Mouse (Mus musculus): ENCODE results near the gene Cdc42.

The Cdc42 gene

GRCm38 (mm10) chr4:137357517-137358254, at the start of gene Cdc42:
Cdc42 (minus strand) TSS chr4:137357720.
- in situ Hi-C loops (cut with MboI, MseI): no loop called here

- in situ Hi-C loops (cut with MboI, MseI): loop anchor here (25.0 kb wide), 1 partner anchor 318 kb away; no protein-coding TSS in a partner anchor
Measured at GRCm38 (mm10) chr4:137405571-137405970, 48.1 kb upstream of the Cdc42 start.

DNA sequence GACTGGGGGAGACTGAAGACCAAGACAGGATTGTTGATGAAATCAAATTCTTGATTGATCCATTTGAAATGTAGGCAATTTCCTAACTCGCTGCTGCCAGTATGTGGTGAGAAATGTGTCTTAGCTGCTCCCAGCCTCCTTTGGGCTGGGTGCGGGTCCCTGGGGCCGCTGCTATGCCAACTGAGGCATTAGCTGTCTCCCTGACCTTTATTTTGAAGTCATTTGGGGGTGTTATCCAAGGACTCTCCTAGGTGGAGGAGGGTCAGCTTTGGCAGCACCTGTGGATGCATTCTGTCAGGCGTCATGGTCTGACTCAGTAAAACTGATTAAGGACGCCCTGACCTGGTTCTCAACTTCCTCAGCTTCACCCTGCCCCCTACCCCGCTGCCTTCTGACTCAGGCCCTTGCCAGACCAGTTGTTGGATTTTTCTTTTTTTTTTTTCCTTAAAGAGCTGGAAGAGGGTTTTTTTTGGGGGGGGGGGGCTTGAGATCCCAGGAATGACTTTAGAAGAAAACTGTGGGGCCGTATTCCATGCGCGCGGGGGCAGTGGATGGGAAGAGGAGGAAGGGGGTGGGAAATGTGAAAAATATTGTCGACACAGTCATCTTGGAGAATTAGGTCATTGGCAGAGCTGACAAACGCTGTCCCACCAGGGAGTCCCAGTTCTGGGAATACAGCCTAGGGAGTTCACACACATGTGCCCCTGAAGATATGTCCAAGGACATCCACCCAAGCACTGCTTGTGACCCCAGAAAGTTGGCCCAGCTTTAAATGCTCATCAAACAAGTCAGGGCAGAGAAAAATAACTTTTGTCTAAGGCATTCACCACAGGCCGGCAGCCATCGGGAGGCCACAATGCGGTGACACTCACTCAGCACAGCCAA, 39.4 kb upstream of the Cdc42 start:
- in situ Hi-C loops (cut with MboI, MseI): loop anchor here (5.0 kb wide), 1 partner anchor 85 kb away; no protein-coding TSS in a partner anchor

GRCm38 (mm10) chr4:137393378-137394135, 36.0 kb upstream of the Cdc42 start:
- in situ Hi-C loops (cut with MboI, MseI): no loop called here

DNA sequence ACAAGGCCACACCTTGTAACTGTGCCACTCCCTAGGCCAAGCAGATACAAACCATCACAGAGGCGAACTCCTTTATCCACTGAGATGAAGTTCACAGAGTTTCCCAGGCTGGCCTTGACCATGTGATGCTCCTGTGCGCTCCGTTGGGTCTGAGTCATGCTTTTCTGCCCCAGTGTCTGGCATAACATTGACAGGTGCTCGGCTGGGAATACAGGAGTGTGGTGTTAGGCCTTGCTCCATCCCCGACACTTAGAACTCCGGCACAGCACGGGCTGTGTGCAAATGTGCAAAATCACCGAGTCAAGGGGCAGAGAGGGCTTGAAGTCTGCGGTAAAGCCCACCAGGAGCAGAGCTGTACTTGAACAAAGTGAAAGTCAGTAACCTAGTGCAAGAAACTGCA, 35.4 kb upstream of the Cdc42 start:
- in situ Hi-C loops (cut with MboI, MseI): no loop called here

GRCm38 (mm10) chr4:137391287-137391686, 33.8 kb upstream of the Cdc42 start:
- in situ Hi-C loops (cut with MboI, MseI): no loop called here

DNA sequence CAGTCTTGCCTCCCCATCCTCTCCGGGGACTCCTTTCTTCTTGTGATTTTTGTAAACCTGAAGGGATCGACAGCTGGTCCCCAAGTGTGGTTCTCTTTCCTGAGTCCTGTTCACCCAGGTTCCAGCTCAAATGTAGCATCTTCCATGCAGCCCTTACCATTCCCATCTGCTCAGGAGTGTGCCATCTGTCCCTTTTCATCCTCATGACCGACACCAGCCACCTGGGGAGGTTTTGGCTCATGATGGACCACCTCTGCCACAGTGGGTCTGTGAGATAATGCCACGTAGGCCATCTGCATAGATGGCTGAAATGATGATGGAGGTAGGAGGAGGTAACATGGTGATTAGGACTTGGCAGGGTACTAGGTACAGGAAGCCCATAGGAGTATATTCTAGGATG, 32.7 kb upstream of the Cdc42 start:
- in situ Hi-C loops (cut with MboI, MseI): no loop called here

- in situ Hi-C loops (cut with MboI, MseI): no loop called here
Measured at GRCm38 (mm10) chr4:137388983-137389382, 31.5 kb upstream of the Cdc42 start.

DNA sequence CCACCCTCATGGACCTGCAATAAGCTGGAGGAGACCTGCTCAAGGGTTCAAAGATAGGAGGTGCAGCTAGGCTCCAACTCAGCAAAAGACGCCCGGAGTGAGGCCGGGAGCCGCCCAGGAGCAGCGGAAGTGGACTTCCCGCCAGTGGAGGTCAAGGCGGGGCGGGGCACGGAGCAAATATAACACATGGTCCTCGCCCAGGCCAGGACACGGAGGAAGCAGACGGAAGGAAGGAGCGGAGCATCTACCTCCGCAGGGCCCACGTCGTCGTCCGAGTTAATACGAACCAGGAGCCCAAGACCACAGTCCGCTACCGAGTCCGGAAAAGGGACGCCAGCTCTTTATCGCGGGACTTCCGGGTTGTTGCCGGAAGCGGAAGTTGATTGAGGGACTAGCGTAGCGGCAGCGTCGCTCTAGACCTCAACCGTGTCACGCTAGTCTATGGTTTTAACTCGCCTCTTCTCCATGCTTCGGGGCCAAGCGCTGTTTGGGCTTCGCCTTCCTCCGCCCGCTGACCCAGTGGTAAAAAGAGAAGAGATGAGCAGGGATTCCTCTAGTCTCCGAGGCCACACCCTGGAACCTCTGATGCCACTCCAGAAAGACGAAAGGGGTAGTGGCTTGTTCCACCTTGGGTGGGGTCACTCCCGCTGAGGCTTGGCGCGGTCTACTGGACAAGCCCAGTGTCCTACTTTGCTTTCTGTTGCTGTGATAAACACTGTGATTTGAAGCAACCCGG, 30.7 kb upstream of the Cdc42 start:
- in situ Hi-C loops (cut with MboI, MseI): no loop called here

GRCm38 (mm10) chr4:137387482-137388058, 30.1 kb upstream of the Cdc42 start:
- in situ Hi-C loops (cut with MboI, MseI): no loop called here

DNA sequence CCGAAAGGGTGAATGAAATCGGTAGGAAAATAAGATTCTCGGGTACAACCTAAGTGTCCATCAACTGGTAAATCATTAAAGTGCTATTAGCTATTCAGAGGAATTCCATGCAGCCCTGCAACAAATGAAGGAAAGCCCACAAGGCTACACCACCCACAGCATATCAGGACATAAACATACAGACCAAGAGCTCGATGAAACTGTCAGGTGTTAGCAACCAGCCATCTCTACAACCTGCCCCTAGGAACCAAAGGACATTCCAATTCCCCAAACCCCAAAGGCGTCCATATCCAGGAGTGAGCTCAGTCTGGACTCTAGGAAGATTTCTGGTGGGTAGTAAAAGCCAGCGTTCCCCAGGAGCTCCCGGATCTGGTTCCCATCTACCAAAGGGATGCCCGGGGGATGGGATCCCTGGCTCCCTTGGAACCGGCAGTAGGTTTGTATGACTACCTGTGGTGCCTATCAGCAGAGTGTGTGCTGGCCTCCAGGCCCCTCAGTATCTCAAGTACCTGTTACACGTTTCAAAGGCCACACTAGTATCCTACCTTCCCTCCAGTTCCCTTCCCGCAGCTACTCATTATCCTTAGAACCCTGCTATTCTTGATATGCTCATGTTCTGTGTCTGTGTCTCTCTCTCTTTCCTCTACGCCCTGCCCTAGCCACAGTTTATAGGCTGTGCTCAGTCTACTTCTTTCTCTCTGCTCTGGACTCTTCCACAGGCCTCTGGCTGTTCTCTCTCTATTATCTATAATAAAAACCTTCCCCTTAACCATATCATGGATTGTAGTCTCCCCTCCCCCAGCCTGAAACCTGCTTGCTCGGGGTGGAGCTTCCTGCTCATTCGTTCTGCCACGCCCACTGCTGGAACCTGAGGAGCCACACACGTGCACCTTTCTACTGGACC, 23.4 kb upstream of the Cdc42 start:
- in situ Hi-C loops (cut with MboI, MseI): no loop called here

- in situ Hi-C loops (cut with MboI, MseI): no loop called here
Measured at GRCm38 (mm10) chr4:137379713-137380255, 22.3 kb upstream of the Cdc42 start.

- in situ Hi-C loops (cut with MboI, MseI): no loop called here
Measured at GRCm38 (mm10) chr4:137379085-137379484, 21.6 kb upstream of the Cdc42 start.

DNA sequence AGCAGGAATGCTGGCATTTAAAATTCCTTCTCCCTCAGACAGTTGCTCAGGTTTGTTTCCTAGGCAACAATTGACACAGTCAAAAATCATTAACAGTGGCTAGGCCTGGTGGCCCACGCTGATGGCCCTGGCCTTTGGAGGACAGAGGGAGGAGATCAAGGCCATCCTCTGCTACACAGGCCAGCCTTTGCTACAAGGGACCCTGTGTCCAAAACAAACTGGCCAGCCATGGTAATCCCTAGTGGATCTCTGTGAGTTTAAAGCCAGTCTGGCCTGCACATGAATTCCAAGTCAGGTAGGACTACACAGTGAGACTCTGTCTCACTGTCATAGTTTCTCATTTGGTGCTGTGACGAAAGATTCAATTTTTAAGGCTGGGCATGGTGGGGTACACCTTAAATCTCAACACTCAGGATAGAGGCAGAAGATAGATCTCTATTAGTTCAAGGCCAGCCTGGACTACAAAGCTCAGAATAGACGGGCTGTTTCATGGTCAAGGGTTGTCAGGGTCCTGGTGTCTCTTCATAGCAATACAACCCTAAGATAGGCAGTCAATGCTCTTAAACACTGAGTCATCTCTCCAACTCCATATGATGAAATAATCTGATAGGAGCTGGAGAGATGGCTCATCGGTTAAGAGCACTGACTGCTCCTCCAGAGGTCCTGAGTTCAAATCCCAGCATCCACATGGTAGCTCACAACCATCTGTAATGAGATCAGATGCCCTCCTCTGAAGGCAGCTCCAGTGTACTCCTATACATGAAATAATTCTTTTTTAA, 20.2 kb upstream of the Cdc42 start:
- in situ Hi-C loops (cut with MboI, MseI): no loop called here

DNA sequence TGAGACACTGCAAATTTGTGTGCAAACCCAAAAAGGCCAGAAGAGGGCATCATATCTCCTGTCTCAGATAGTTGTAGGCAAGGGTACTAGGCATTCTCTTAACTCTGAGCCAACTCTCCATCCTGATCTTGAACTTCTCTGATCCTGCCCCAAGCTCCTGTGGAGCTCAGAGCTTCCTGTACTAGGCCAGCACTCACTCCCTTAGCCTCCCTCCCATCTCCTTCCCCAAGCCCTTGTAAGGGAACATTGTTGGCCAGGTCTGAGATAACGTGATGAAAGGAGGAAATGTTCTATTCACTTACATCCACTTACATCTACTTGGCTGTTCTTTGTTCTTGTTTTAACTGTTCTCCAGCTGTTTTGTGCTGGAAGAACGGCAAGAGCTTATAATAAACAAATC, 19.3 kb upstream of the Cdc42 start:
- in situ Hi-C loops (cut with MboI, MseI): no loop called here

DNA sequence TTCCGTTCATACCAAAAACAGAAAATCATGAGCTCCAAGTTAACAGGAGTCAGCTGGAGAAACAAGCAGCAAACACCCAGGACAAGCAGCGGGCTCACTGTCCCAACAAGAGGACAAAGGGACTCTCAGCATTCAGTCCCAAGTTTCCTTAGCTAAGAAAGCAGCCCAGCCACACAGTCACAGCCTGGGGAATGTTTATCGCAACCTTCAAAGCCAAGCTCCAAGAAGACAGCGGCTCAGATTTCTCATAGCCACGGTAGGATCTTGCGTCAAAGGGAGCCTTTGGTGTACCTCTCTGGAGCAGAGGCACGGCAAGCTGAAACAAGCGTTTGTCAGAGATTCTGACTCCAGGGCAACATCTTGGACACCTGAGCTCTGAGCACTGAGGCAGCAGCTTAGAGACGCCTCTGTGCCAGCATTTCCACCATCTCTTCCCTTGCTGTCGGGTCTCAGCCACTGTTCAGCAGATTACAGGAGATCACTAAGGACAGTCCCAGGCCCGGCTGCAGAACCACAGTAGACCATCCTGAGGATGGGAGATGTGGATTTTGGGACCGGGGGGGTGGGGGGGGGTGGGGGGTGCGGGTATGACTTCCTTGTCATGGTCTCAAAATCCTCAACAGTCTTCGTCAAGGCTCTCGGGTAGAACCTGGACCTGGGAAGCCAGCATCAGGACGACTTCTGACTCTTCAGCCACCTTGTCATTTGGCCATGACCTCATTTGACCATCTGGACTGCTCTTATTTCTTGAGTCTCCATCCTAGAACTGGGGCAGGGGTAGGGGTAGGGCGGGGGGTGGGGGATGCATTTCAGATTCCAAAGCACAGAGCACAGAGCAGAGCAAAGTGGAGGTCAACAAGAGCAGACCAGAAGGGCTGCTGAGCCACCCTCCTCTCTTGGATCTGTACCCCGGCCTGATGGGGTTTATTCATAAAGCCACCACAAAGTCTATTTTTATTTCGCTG, 18.1 kb upstream of the Cdc42 start:
- in situ Hi-C loops (cut with MboI, MseI): no loop called here

DNA sequence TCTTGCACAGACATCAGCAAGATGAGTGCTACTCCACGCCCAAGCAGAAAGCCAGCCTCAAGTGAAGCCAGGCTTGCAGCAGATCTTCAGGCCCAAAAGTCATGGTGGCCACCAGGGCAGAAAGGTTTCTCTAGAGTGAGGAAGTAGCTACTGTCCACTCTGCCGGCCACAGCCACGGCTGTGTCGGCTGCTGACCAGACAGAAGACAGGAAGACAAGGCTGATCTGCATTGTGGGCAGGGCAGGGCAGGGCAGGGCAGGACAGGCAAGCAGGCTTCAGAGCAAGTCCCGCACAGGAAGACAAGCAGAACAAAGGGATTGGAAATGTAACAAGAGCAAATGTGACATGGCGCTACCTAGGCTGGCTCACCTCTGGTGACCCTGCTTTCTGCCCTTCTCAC, 16.2 kb upstream of the Cdc42 start:
- in situ Hi-C loops (cut with MboI, MseI): no loop called here

All from regulatory T cell (primary cell).